Mouse (Mus musculus): ENCODE measurements at regions not wholly inside any gene's neighbourhood (a gene's known extent, or its start where the extent isn't known, plus 50 kb on each side); places are given as distances from the start of the nearest gene placed in this dataset.
A peak's percentile ranks its signal among the peaks of the same experiment; 100 is the strongest.

DNA sequence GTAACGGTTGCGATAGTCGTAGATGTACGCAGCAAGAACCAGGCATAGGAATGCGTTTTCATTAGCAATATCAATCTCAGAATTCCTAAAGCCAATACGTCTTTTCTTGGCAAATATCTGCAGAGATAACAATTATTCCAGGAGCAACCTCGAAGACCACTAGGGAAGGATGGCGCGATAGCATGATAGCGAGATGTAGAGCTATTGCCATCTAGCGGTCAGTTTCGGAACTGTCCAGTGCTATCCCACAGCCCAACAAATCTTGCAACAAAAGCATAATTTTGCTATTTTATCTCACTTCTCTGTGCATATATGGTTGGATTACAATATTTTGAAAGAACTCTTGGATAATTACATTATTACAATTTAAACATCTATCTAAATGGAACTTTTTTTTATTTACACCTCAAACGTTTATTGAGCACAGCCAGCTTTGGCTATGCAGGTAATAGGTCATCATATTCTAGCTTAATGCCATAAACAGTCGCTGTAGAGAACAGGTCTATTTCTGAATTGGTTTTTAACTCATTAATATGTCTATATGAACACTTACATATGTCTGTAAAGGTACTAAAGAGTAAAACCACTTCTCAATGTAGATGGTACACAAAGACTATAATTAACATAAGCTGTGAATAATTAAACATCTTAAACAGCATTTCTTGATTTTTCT lies 87.6 kb upstream of the Olfr275 start:
- peak; percentile 98 for TF ChIP-seq CTCF (IDR thresholded peaks at IDR 0.05)
- TF ChIP-seq POLR2A (IDR thresholded peaks at IDR 0.05; ENCODE audit: insufficient read depth, low read depth, low read length), result no peak
